Mouse (Mus musculus): Measurements from ENCODE around the gene Smim23.

Gene Smim23

GRCm38 (mm10) chr11:32781633-32782404, 42.6 kb downstream of the Smim23 start:
- DNase-seq (ENCODE audit: extremely low read depth, low read depth, low spot score) = no peak

- DNase-seq (ENCODE audit: extremely low read depth, low read depth, low spot score) = no peak
Observed at GRCm38 (mm10) chr11:32780747-32781536, 43.5 kb downstream of the Smim23 start.

- no peak for DNase-seq (ENCODE audit: extremely low read depth, low read depth, low spot score)
Observed at GRCm38 (mm10) chr11:32768642-32769343, 55.6 kb downstream of the Smim23 start.
